Mouse (Mus musculus): ENCODE measurements around the gene Chrne. TPM values are rescaled to one million over a fixed set of nuclear protein-coding genes. Genes with fewer than 3 reads are reported as not detected.
A peak's percentile ranks its signal among the peaks of the same experiment; 100 is the strongest.

Gene Chrne
- polyA plus RNA-seq (2015; fragmentation: Nextera tagmentation; extraction: Ambion mirVana): 0.49 and 0.65 TPM in 2 replicates

DNA sequence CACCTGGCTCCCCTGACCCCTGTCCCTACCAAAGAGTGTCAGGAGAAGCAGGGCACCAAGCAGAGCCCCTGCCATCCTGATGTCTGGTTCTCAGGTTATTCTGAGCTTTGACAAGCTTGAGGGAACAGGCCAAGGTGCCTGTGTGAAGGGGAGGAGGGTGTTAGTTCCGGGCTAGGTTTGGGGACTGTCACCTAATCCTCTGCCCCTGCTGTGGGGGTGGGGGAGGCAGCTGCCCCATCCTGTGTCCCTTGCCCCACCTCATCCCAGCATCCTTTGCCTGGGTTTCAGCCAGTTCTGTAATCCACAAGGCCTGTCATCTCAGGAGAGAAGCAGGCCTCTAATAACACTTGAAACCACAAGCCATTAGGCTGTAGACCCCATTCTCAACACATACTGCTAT is at the start of gene Chrne:
TSS of gene Chrne (minus strand) at position 116 of the 400 bp plus-strand sequence.
- no peak within 1 kb of the TSS for H3K27ac ChIP-seq (replicated peaks)
- no peak for ATAC-seq (ENCODE audit: insufficient number of reproducible peaks, low FRiP score, low TSS enrichment, low read depth)
- no peaks in the 10 kb centered on the region for H3K9me3 ChIP-seq (replicated peaks)
- no peaks in the 10 kb centered on the region for H3K36me3 ChIP-seq
- 28% methylated on average over 1 of the region's 1 CpGs for WGBS
- H3K27me3 ChIP-seq: no peaks in the 10 kb centered on the region
- no peak within 1 kb of the TSS for H3K9ac ChIP-seq
- H3K4me3 ChIP-seq (replicated peaks): no peak within 1 kb of the TSS
- no peak within 1 kb of the TSS for H3K4me2 ChIP-seq (replicated peaks)
- peaks cover 14% of the 10 kb centered on the region for H3K4me1 ChIP-seq

DNA sequence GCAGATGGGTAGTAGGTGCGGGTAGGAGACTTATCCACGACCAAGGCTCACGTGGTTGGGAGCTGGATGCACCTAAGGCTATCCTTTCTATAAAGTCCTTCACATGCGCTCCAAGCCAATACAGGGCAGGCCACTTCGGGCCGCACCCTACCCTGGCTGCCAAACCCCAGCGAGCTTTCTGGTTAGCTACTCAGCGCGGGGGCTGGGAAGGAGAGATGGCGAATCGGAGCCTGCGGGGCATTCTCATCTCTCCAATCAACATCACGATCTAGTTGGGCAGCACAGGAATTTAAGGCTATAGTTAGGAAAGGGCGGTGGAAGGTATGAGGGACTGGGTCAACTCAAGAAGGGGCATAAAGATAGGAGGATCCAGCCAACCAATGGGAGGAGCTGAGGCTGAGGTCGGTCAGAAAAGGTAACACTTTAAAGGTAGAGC is 49.3 kb upstream of the Chrne start:
- peak; percentile 63 for ATAC-seq (ENCODE audit: insufficient number of reproducible peaks, low FRiP score, low TSS enrichment, low read depth)
- H3K27ac ChIP-seq (replicated peaks): peak overlapping the region; percentile 100

DNA sequence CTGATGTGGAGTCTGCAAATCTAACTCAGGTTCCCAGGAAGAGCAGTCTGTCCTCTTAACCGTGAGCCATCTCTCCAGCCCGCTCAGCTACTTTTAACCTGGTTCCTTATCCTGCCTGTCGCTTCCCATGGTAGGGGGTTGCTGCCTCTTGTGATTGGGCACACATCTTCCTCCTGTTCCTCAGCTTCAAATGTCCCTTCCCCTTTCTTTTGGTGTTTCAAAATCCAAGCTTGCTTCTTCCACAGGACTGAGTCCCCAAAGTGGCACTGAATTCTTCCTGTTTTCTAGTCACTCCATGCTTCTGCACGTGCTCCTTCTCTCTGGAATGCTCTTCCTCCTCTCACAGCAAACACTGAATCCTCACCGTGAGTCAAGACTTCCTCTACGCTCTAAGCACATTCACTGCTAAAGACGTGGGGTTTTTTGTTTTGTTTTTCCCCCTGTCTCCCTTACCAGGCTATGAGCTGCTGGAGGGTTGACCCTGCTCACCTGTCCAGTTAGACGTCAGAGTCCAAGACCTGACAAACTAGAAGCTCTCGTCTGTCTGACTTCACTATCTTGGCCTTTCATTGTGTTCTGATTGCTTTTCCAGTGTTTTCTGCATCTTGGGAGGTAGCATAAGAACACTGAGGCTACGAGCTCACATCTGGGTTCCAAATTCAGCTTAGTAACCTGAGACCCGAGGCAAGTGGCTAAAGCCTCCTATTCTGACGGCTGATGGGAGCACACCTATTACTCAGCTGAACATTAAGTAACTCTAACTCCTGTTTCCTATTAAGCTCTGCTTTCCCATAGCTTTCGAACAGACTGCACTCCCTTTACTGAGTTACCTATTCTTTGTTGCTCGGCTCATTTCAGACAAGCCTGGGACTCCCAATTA is 48.5 kb upstream of the Chrne start:
- whole genome bisulfite sequencing: 44% methylated on average over 14 of the region's 14 CpGs
- Histone ChIP-seq H3K9ac (peak overlapping the region; percentile 50; the same call in 1 of the 2 replicates), H3K27ac (replicated peaks) (peak overlapping the region; percentile 100), H3K27me3 (no peaks in the 10 kb centered on the region), H3K4me2 (replicated peaks) (peak overlapping the region; percentile 86), H3K4me3 (replicated peaks) (peak overlapping the region; percentile 73), H3K9me3 (replicated peaks) (no peaks in the 10 kb centered on the region), H3K36me3 (peaks cover 45% of the 10 kb centered on the region), H3K4me1 (peaks cover 36% of the 10 kb centered on the region)
- no peak for ATAC-seq (ENCODE audit: insufficient number of reproducible peaks, low FRiP score, low TSS enrichment, low read depth)

More for the DNA sequence above, 49.3 kb upstream of the Chrne start:
- H3K9me3 ChIP-seq (replicated peaks): no peaks in the 10 kb centered on the region
- peak overlapping the region; percentile 73 for H3K4me3 ChIP-seq (replicated peaks)
- H3K4me1 ChIP-seq: peaks cover 36% of the 10 kb centered on the region
- H3K9ac ChIP-seq: peak overlapping the region; percentile 50
- under 1% methylated on average over 15 of the region's 15 CpGs for WGBS
- no peaks in the 10 kb centered on the region for H3K27me3 ChIP-seq
- peak overlapping the region; percentile 86 for H3K4me2 ChIP-seq (replicated peaks)
- peaks cover 41% of the 10 kb centered on the region for H3K36me3 ChIP-seq

GRCm38 (mm10) chr11:70666687-70667086 is 47.7 kb upstream of the Chrne start:
- WGBS: 91% methylated on average over 8 of the region's 8 CpGs

GRCm38 (mm10) chr11:70664741-70665140 is 45.7 kb upstream of the Chrne start:
- no peak for ATAC-seq (ENCODE audit: insufficient number of reproducible peaks, low FRiP score, low TSS enrichment, low read depth)
- H3K9ac ChIP-seq: no peak overlapping the region
- H3K27me3 ChIP-seq: no peaks in the 10 kb centered on the region
- H3K27ac ChIP-seq (replicated peaks): no peak overlapping the region
- no peak overlapping the region for H3K4me3 ChIP-seq (replicated peaks)
- WGBS: 96% methylated on average over 9 of the region's 9 CpGs
- H3K4me2 ChIP-seq (replicated peaks): no peak overlapping the region
- H3K4me1 ChIP-seq: peaks cover 18% of the 10 kb centered on the region
- H3K36me3 ChIP-seq: peaks cover 56% of the 10 kb centered on the region
- H3K9me3 ChIP-seq (replicated peaks): no peaks in the 10 kb centered on the region

More at GRCm38 (mm10) chr11:70666687-70667086, 47.7 kb upstream of the Chrne start:
- H3K9me3 ChIP-seq (replicated peaks): no peaks in the 10 kb centered on the region
- no peak for ATAC-seq (ENCODE audit: insufficient number of reproducible peaks, low FRiP score, low TSS enrichment, low read depth)
- H3K9ac ChIP-seq: no peak overlapping the region
- no peak overlapping the region for H3K27ac ChIP-seq (replicated peaks)
- H3K36me3 ChIP-seq: peaks cover 52% of the 10 kb centered on the region
- H3K4me2 ChIP-seq (replicated peaks): no peak overlapping the region
- no peak overlapping the region for H3K4me3 ChIP-seq (replicated peaks)
- no peaks in the 10 kb centered on the region for H3K27me3 ChIP-seq
- H3K4me1 ChIP-seq: peaks cover 36% of the 10 kb centered on the region

DNA sequence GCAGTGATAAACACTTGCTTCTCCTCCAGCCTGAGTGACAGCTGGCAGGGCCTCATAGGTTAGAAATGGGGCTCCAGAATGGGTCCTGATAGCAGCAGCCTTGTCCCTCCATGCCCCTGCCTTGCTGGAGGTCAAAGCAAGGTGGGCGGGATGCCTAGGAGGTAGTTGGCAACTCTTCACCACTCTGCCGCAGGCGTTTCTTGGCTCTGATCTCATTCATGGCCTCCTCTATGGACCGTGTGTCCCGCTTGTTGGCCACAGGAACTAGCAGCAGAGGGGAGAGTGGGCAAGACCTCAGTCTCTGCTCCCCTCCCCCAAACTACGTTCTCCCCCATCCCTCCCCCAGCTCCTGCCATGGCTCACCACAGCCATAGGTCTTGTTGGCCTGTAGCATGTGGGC is 44.9 kb upstream of the Chrne start:
- no peaks in the 10 kb centered on the region for H3K27me3 ChIP-seq
- no peak for ATAC-seq (ENCODE audit: insufficient number of reproducible peaks, low FRiP score, low TSS enrichment, low read depth)
- H3K27ac ChIP-seq (replicated peaks): no peak overlapping the region
- no peak overlapping the region for H3K9ac ChIP-seq
- no peak overlapping the region for H3K4me2 ChIP-seq (replicated peaks)
- peaks cover 56% of the 10 kb centered on the region for H3K36me3 ChIP-seq
- no peak overlapping the region for H3K4me3 ChIP-seq (replicated peaks)
- WGBS: 86% methylated on average over 6 of the region's 6 CpGs
- peaks cover 19% of the 10 kb centered on the region for H3K4me1 ChIP-seq
- no peaks in the 10 kb centered on the region for H3K9me3 ChIP-seq (replicated peaks)

DNA sequence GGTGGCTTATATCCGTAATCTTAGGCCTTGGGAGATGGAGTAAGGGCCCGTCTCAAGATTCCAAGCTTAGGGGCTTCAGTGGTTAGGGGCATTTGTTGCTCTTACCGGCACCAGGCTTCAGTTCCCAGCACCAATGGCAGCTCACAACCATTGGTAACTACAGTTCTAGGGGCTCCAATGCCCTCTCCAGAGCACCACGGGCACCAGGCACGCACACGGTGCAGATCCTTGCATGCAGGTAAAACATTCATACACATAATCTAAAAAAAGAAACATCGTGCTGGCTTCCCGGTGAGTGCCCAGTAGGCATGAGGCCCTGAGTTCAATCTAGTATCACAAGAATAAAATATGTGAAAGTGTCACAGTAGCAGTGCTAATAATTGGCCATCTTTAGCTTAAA is 44.1 kb upstream of the Chrne start:
- H3K27me3 ChIP-seq: no peaks in the 10 kb centered on the region
- no peak overlapping the region for H3K4me3 ChIP-seq (replicated peaks)
- peaks cover 21% of the 10 kb centered on the region for H3K4me1 ChIP-seq
- H3K9ac ChIP-seq: no peak overlapping the region
- peaks cover 56% of the 10 kb centered on the region for H3K36me3 ChIP-seq
- 91% methylated on average over 8 of the region's 8 CpGs for WGBS
- H3K9me3 ChIP-seq (replicated peaks): no peaks in the 10 kb centered on the region
- no peak overlapping the region for H3K27ac ChIP-seq (replicated peaks)
- ATAC-seq (ENCODE audit: insufficient number of reproducible peaks, low FRiP score, low TSS enrichment, low read depth): no peak
- no peak overlapping the region for H3K4me2 ChIP-seq (replicated peaks)

DNA sequence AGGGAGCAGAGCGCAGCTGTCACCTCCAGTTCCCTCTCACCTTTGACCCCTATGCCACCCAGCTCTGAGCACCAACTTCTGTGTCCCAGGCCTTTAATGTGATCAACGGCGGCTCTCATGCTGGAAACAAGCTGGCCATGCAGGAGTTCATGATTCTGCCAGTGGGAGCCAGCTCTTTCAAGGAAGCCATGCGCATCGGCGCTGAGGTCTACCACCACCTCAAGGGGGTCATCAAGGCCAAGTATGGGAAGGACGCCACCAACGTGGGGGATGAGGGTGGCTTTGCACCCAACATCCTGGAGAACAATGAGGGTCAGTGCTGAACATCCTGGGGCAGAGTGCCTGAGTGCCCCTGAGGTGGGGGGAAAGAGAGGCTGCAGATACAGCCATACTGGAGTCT is 41.6 kb upstream of the Chrne start:
- 84% methylated on average over 8 of the region's 8 CpGs for WGBS
- peaks cover 49% of the 10 kb centered on the region for H3K36me3 ChIP-seq

DNA sequence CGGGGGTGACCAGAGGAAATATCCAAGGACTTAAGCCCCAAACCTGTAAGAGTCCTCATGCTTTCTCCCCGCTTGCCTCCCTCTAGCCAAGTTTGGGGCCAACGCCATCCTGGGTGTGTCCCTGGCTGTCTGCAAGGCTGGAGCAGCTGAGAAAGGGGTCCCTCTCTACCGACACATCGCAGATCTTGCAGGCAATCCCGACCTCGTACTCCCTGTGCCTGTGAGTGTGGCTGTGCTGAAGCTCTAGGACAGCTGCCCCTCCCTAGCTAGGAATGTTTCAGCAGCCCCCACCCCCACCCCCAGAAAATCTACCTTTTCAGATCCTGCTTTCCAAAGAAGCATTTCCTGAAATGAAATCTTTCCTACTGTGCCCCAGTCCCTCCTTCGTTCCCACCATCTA is 39.9 kb upstream of the Chrne start:
- no peaks in the 10 kb centered on the region for H3K9me3 ChIP-seq (replicated peaks)
- WGBS: 58% methylated on average over 8 of the region's 8 CpGs
- no peak for ATAC-seq (ENCODE audit: insufficient number of reproducible peaks, low FRiP score, low TSS enrichment, low read depth)
- H3K4me1 ChIP-seq: peaks cover 32% of the 10 kb centered on the region
- H3K27me3 ChIP-seq: no peaks in the 10 kb centered on the region
- no peak overlapping the region for H3K9ac ChIP-seq
- no peak overlapping the region for H3K4me3 ChIP-seq (replicated peaks)
- no peak overlapping the region for H3K4me2 ChIP-seq (replicated peaks)
- H3K36me3 ChIP-seq: peaks cover 33% of the 10 kb centered on the region
- H3K27ac ChIP-seq (replicated peaks): 0 out of 2 replicates have a peak overlapping the region, but pooled peaks have one; percentile 0

More for the DNA sequence above, 41.6 kb upstream of the Chrne start:
- peaks cover 31% of the 10 kb centered on the region for H3K4me1 ChIP-seq
- no peak overlapping the region for H3K4me3 ChIP-seq (replicated peaks)
- ATAC-seq (ENCODE audit: insufficient number of reproducible peaks, low FRiP score, low TSS enrichment, low read depth): no peak
- no peak overlapping the region for H3K4me2 ChIP-seq (replicated peaks)
- H3K27me3 ChIP-seq: no peaks in the 10 kb centered on the region
- H3K9me3 ChIP-seq (replicated peaks): no peaks in the 10 kb centered on the region
- no peak overlapping the region for H3K9ac ChIP-seq
- no peak overlapping the region for H3K27ac ChIP-seq (replicated peaks)

DNA sequence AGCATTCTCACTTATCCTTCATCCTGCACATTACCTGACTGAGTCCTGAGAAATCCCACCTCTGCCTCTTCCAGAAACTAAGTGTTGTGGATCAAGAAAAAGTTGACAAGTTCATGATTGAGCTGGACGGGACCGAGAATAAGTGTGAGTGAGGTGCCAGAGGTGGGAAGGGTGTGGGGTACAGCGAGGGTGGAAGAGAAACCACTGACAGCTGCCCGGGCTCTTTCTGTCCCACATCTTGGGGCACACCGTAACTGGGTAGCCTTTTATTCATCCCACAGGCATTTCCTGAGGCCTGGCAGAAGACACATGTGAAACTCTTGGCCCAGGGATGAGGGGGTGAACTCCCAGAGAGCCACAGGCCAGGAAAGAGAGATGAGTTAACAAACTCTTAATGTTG is 39.5 kb upstream of the Chrne start:
- 0 out of 2 replicates have a peak overlapping the region, but pooled peaks have one; percentile 1 for H3K9ac ChIP-seq

GRCm38 (mm10) chr11:70657991-70658390 is 39.0 kb upstream of the Chrne start:
- H3K27me3 ChIP-seq: no peaks in the 10 kb centered on the region
- no peak for ATAC-seq (ENCODE audit: insufficient number of reproducible peaks, low FRiP score, low TSS enrichment, low read depth)
- H3K4me3 ChIP-seq (replicated peaks): peak overlapping the region; percentile 5; the same call in 1 of the 2 replicates
- 49% methylated on average over 9 of the region's 9 CpGs for WGBS
- H3K4me1 ChIP-seq: peaks cover 33% of the 10 kb centered on the region
- peak overlapping the region; percentile 6; the same call in 1 of the 2 replicates for H3K4me2 ChIP-seq (replicated peaks)
- H3K9me3 ChIP-seq (replicated peaks): no peaks in the 10 kb centered on the region
- peaks cover 24% of the 10 kb centered on the region for H3K36me3 ChIP-seq
- no peak overlapping the region for H3K27ac ChIP-seq (replicated peaks)
- no peak overlapping the region for H3K9ac ChIP-seq

More for the DNA sequence above, 39.5 kb upstream of the Chrne start:
- 0 out of 2 replicates have a peak overlapping the region, but pooled peaks have one; percentile 6 for H3K4me2 ChIP-seq (replicated peaks)
- H3K36me3 ChIP-seq: peaks cover 29% of the 10 kb centered on the region
- peaks cover 32% of the 10 kb centered on the region for H3K4me1 ChIP-seq
- no peaks in the 10 kb centered on the region for H3K9me3 ChIP-seq (replicated peaks)
- H3K4me3 ChIP-seq (replicated peaks): no peak overlapping the region
- H3K27ac ChIP-seq (replicated peaks): 0 out of 2 replicates have a peak overlapping the region, but pooled peaks have one; percentile 0
- ATAC-seq (ENCODE audit: insufficient number of reproducible peaks, low FRiP score, low TSS enrichment, low read depth): no peak
- 66% methylated on average over 5 of the region's 5 CpGs for WGBS
- H3K27me3 ChIP-seq: no peaks in the 10 kb centered on the region

Measured in embryonic facial prominence, embryonic 15.5 days (tissue).